Mouse (Mus musculus): ENCODE measurements around the gene Sox6.

GRCm38 (mm10) chr7:115988109-115988779 lies 50.4 kb downstream of the Sox6 start:
- TF ChIP-seq CTCF (conservative IDR thresholded peaks at IDR 0.05; ENCODE audit: low read length) (no peak), POU5F1 (IDR thresholded peaks at IDR 0.05; ENCODE audit: borderline replicate concordance, low read length) (no peak), NANOG (IDR thresholded peaks at IDR 0.05; ENCODE audit: borderline replicate concordance, low read length) (no peak)
